Mouse (Mus musculus) layer of hippocampus, adult 11-12 months (tissue): Measurements from ENCODE around the gene Prdm4.

Source experiments
- DNase-seq: peaks from one replicate; pipeline ENCODE4 v3.0.0; 2022; ENCODE audit warnings: low spot score

The Prdm4 gene

DNA sequence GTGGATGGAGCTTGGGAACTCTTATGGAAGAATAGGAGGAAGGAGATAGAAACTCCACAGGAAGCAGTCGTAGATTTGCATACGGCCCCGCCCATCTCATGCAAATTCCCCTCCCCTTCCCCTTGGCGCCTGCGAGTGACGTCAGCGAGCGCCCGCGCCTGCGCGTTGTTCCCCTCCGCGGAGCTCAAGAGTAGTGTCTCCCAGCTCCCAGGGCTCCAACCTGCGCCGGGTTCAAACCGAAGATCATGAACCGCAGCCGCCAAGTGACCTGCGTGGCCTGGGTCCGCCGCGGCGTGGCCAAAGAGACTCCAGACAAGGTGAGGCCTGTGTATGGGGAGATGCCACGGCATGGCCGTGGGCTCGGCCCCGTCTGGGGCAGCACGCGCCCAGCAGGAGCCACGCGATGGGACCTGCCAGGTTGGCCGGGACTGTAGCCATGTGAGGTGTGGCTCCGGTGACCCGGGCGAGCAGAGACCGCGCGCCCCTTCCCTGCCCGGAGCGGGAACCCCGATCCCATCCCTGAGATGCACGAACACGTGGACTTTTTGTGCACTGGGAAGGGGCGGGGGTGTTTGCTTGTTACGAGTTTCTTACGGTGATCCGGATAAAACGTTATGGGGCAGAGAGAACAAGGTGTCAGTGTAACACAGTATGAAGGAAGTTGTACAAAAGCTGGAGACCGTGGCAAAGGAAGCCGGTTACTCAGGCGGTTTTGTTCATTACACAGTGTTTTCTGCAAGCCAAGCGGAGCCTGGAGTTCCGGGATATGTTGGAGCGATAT, 45.1 kb downstream of the Prdm4 start:
- peak; percentile 93 for DNase-seq

- DNase-seq: no peak
Measured at GRCm38 (mm10) chr10:85846105-85846862, 70.7 kb downstream of the Prdm4 start.
